Mouse (Mus musculus): Measurements from ENCODE around the gene Elmod1. TPM values are rescaled to one million over a fixed set of nuclear protein-coding genes. Genes with fewer than 3 reads are reported as not detected.

The Elmod1 gene
- polyA plus RNA-seq, 1 experiment from 2014 or later = 0.36 TPM

GRCm38 (mm10) chr9:53899836-53900235, 75.3 kb downstream of the Elmod1 start:
- H3K4me1 ChIP-seq = no peaks in the 10 kb centered on the region
- no peak overlapping the region for H3K27ac ChIP-seq
- 94% methylated on average over 6 of the region's 6 CpGs for WGBS
- no peaks in the 10 kb centered on the region for H3K9me3 ChIP-seq
- no peaks in the 10 kb centered on the region for H3K27me3 ChIP-seq (ENCODE audit: poor library complexity, severe bottlenecking)
- DNase-seq (ENCODE audit: extremely low spot score, low spot score) = no peak
- H3K36me3 ChIP-seq (replicated peaks) = no peaks in the 10 kb centered on the region
- H3K4me3 ChIP-seq = no peak overlapping the region

- H3K9me3 ChIP-seq = no peaks in the 10 kb centered on the region
- H3K27ac ChIP-seq = no peak overlapping the region
- no peak overlapping the region for H3K4me3 ChIP-seq
- no peaks in the 10 kb centered on the region for H3K4me1 ChIP-seq
- no peaks in the 10 kb centered on the region for H3K27me3 ChIP-seq (ENCODE audit: poor library complexity, severe bottlenecking)
- WGBS = 78% methylated on average over 7 of the region's 7 CpGs
- no peak for DNase-seq (ENCODE audit: extremely low spot score, low spot score)
- no peaks in the 10 kb centered on the region for H3K36me3 ChIP-seq (replicated peaks)
Measured at GRCm38 (mm10) chr9:53895827-53896226, 79.3 kb downstream of the Elmod1 start.

GRCm38 (mm10) chr9:53890075-53890474, 85.0 kb downstream of the Elmod1 start:
- H3K9me3 ChIP-seq = no peaks in the 10 kb centered on the region
- H3K4me3 ChIP-seq = no peak overlapping the region
- H3K4me1 ChIP-seq = no peaks in the 10 kb centered on the region
- H3K27me3 ChIP-seq (ENCODE audit: poor library complexity, severe bottlenecking) = no peaks in the 10 kb centered on the region
- 6% methylated on average over 1 of the region's 1 CpGs for WGBS
- peak; percentile 21 for DNase-seq (ENCODE audit: extremely low spot score, low spot score)
- no peak overlapping the region for H3K27ac ChIP-seq
- H3K36me3 ChIP-seq (replicated peaks) = no peaks in the 10 kb centered on the region

- DNase-seq (ENCODE audit: extremely low spot score, low spot score) = no peak
- Histone ChIP-seq H3K27me3 (ENCODE audit: poor library complexity, severe bottlenecking) (no peaks in the 10 kb centered on the region), H3K36me3 (replicated peaks) (no peaks in the 10 kb centered on the region), H3K4me1 (no peaks in the 10 kb centered on the region), H3K4me3 (no peak overlapping the region), H3K9me3 (no peaks in the 10 kb centered on the region), H3K27ac (no peak overlapping the region)
- 94% methylated on average over 23 of the region's 23 CpGs for WGBS
Measured at GRCm38 (mm10) chr9:53883588-53884280, 91.4 kb downstream of the Elmod1 start.

- no peaks in the 10 kb centered on the region for H3K4me1 ChIP-seq
- 44% methylated on average over 2 of the region's 2 CpGs for WGBS
- H3K27me3 ChIP-seq (ENCODE audit: poor library complexity, severe bottlenecking) = no peaks in the 10 kb centered on the region
- no peak for DNase-seq (ENCODE audit: extremely low spot score, low spot score)
- H3K4me3 ChIP-seq = no peak overlapping the region
- no peak overlapping the region for H3K27ac ChIP-seq
- H3K9me3 ChIP-seq = no peaks in the 10 kb centered on the region
- no peaks in the 10 kb centered on the region for H3K36me3 ChIP-seq (replicated peaks)
Measured at GRCm38 (mm10) chr9:53877423-53877822, 97.7 kb downstream of the Elmod1 start.

- Histone ChIP-seq H3K9me3 (no peaks in the 10 kb centered on the region), H3K4me3 (no peak overlapping the region), H3K27me3 (ENCODE audit: poor library complexity, severe bottlenecking) (no peaks in the 10 kb centered on the region), H3K36me3 (replicated peaks) (no peaks in the 10 kb centered on the region), H3K4me1 (no peaks in the 10 kb centered on the region), H3K27ac (no peak overlapping the region)
- no peak for DNase-seq (ENCODE audit: extremely low spot score, low spot score)
- 92% methylated on average over 8 of the region's 8 CpGs for WGBS
Measured at GRCm38 (mm10) chr9:53873239-53873638, 101.9 kb downstream of the Elmod1 start.

Other genes starting within 250 kb of the Elmod1 start
- gene Slc35f2, start 203.8 kb downstream of the Elmod1 start, polyA plus RNA-seq (2016; fragmentation: Nextera tagmentation; extraction: Ambion mirVana) = 6.6 and 8.4 TPM in 2 replicates
- not detected in 2 replicates for gene Sln, start 125.1 kb downstream of the Elmod1 start, polyA plus RNA-seq (2016; fragmentation: Nextera tagmentation; extraction: Ambion mirVana)
- 0.07 and 0.14 TPM in 2 replicates for gene Tnfaip8l3, start 93.1 kb upstream of the Elmod1 start, polyA plus RNA-seq (2016; fragmentation: Nextera tagmentation; extraction: Ambion mirVana)

All from forebrain, embryonic 10.5 days (tissue).